Mouse (Mus musculus): ENCODE data around the gene Ankrd10. TPM values are rescaled to one million over a fixed set of nuclear protein-coding genes. Genes with fewer than 3 reads are reported as not detected.

The Ankrd10 gene
- polyA plus RNA-seq, 1 experiment from 2014 or later, result 108 TPM

DNA sequence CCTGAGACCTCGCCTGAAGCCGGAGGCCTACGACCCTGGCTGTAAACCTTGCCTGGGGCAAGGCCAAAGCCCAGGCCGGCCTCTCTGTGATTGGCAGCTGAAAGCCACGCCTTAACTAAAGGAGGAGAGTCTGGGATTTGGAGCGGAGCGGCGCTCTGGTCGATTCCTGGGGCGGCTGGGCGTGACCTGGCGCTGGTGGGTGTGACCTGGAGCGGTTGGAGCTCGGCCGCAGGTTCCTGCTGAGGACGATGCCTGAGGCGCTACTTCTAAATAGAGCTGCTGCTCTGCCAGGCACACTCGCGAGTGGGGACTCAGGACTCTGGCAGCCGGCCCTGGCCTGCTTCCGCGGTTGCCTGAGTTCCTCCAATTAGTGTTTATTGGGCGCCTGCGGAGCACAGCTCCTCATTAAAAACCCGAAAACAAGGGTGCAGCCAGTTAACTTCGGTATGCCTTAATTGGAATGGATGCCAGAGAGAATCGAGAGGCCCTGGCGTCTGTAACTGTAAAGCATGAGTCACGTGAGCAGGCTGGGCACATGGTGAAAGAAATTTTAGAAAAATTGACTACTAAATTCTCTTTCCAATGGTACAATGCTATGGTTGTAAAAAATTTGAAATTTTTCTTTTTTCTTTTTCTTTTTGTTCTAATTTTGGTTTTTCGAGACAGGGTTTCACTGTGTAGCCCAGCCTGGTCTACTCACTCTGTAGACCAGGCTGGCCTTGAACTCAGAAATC is 934 bp upstream of the Ankrd10 start:
- Histone ChIP-seq H3K4me3 (ENCODE audit: low read length) (peak overlapping the region; percentile 64), H3K9ac (replicated peaks; ENCODE audit: low read length) (peak overlapping the region; percentile 50), H3K9me3 (ENCODE audit: low read length) (no peaks in the 10 kb centered on the region), H3K27me3 (ENCODE audit: insufficient read depth, low read length) (no peaks in the 10 kb centered on the region), H3K27ac (ENCODE audit: low read length) (peak overlapping the region; percentile 99), H3K36me3 (ENCODE audit: insufficient read depth, low read length) (peaks cover 13% of the 10 kb centered on the region; the same call in 1 of the 2 replicates), H3K4me1 (ENCODE audit: insufficient read depth, low read length) (peaks cover 30% of the 10 kb centered on the region), H3K4me2 (replicated peaks; ENCODE audit: low read depth, low read length) (peak overlapping the region; percentile 68)
- ATAC-seq (ENCODE audit: low FRiP score, low TSS enrichment), result peak; percentile 82
- 5% methylated on average over 30 of the region's 30 CpGs for WGBS

DNA sequence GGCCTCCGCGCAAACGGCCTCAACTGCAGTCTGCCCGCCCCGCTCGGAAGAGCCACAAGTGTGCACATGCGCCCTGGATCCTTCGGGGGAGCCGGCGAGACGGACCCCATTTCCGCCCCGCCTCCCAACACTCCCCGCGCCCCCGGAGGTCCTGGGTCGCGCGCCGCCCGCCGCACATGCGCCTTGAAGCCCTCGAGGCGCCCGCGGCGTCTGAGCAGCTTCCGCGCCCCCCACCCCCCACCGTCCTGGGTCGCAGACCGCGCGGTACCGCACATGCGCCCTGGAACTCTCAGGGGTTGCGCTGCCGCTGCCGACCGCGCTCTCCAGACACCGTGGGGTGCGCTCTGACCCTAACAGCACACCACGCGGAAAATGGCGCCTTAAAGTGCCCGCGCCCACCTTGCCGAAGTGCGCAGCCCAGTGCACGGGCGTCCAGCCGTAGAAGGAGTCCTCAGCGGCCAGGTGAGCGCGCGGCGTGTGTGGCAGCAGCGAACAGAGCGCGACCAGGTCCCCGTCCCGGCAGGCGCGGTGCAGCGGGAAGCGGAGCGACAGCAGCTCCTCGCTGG is 462 bp downstream of the Ankrd10 start:
- H3K27me3 ChIP-seq (ENCODE audit: insufficient read depth, low read length), result no peaks in the 10 kb centered on the region
- peak overlapping the region; percentile 68 for H3K4me2 ChIP-seq (replicated peaks; ENCODE audit: low read depth, low read length)
- H3K27ac ChIP-seq (ENCODE audit: low read length), result peak overlapping the region; percentile 99
- peak overlapping the region; percentile 96 for H3K9ac ChIP-seq (replicated peaks; ENCODE audit: low read length)
- H3K4me1 ChIP-seq (ENCODE audit: insufficient read depth, low read length), result peaks cover 32% of the 10 kb centered on the region
- WGBS, result under 1% methylated on average over 69 of the region's 70 CpGs
- ATAC-seq (ENCODE audit: low FRiP score, low TSS enrichment), result peak; percentile 83
- peaks cover 22% of the 10 kb centered on the region for H3K36me3 ChIP-seq (ENCODE audit: insufficient read depth, low read length)
- H3K4me3 ChIP-seq (ENCODE audit: low read length), result peak overlapping the region; percentile 64
- no peaks in the 10 kb centered on the region for H3K9me3 ChIP-seq (ENCODE audit: low read length)

DNA sequence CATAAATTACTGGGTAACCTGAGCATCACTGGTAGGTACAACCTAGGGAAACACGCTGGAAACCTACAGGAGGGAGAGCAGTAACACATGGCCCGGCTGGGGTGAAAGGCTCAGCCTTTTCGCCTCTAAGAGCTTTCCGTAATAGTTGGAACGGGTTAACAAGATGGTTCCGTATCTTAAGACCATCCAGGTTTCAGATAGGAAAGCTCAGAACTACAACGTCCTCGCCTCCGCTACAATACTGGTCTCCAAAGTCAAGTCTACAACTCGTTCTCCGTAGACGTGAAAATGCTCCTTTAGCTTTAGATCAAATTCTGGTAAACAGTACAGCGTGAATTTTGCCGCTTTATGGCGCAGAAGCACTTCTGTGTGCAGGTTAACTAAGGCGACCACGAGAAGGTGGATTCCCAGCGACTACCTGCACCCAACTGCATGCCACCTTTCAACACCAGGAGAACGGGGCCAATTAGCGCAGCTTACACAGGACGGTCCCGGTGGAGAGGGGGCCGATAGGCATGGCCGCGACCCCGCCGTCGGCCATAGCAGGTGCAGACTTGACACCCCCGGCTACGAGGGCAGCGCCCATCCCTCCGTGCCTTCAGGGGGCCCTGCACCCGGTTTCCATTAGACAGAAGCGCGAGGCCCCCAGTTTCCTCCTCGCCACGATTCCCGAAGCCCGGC is 1.1 kb downstream of the Ankrd10 start:
- Histone ChIP-seq H3K27me3 (ENCODE audit: insufficient read depth, low read length) (no peaks in the 10 kb centered on the region), H3K4me3 (ENCODE audit: low read length) (peak overlapping the region; percentile 64), H3K4me2 (replicated peaks; ENCODE audit: low read depth, low read length) (peak overlapping the region; percentile 68), H3K36me3 (ENCODE audit: insufficient read depth, low read length) (peaks cover 22% of the 10 kb centered on the region), H3K9me3 (ENCODE audit: low read length) (no peaks in the 10 kb centered on the region), H3K27ac (ENCODE audit: low read length) (peak overlapping the region; percentile 99), H3K4me1 (ENCODE audit: insufficient read depth, low read length) (peaks cover 35% of the 10 kb centered on the region), H3K9ac (replicated peaks; ENCODE audit: low read length) (peak overlapping the region; percentile 96)
- no peak for ATAC-seq (ENCODE audit: low FRiP score, low TSS enrichment)
- WGBS, result under 1% methylated on average over 39 of the region's 39 CpGs

DNA sequence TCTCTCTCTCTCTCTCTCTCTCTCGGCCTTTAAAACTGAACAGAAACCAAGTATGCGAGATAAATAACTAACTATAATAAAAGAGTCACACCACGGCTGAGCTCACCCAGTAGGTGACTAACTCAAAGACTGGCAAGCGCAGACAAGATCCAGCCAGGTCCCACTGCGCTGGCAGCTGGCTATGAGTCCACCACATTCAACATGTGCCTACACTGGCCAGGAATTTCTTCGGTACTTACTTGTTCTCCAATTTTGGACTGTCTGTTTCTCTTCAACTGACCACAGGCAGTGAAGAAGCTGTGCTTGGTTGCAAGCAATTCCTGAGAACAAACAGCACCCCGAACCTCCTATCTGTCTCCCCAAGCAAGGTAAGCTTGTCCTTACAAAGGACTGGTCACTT is 2.1 kb downstream of the Ankrd10 start:
- Histone ChIP-seq H3K27ac (ENCODE audit: low read length) (no peak overlapping the region), H3K9ac (replicated peaks; ENCODE audit: low read length) (peak overlapping the region; percentile 96; the same call in 1 of the 2 replicates)
- ATAC-seq (ENCODE audit: low FRiP score, low TSS enrichment), result no peak

GRCm38 (mm10) chr8:11632406-11632805 is 3.2 kb downstream of the Ankrd10 start:
- peak overlapping the region; percentile 68 for H3K4me2 ChIP-seq (replicated peaks; ENCODE audit: low read depth, low read length)

More for the DNA sequence above, 2.1 kb downstream of the Ankrd10 start:
- WGBS, result 38% methylated on average over 7 of the region's 7 CpGs
- Histone ChIP-seq H3K4me2 (replicated peaks; ENCODE audit: low read depth, low read length) (peak overlapping the region; percentile 68), H3K4me1 (ENCODE audit: insufficient read depth, low read length) (peaks cover 35% of the 10 kb centered on the region), H3K4me3 (ENCODE audit: low read length) (peak overlapping the region; percentile 64), H3K9me3 (ENCODE audit: low read length) (no peaks in the 10 kb centered on the region), H3K27me3 (ENCODE audit: insufficient read depth, low read length) (no peaks in the 10 kb centered on the region), H3K36me3 (ENCODE audit: insufficient read depth, low read length) (peaks cover 27% of the 10 kb centered on the region)

GRCm38 (mm10) chr8:11629206-11629605 is 6.4 kb downstream of the Ankrd10 start:
- Histone ChIP-seq H3K36me3 (ENCODE audit: insufficient read depth, low read length) (peaks cover 49% of the 10 kb centered on the region), H3K9me3 (ENCODE audit: low read length) (no peaks in the 10 kb centered on the region), H3K27me3 (ENCODE audit: insufficient read depth, low read length) (no peaks in the 10 kb centered on the region), H3K4me3 (ENCODE audit: low read length) (no peak overlapping the region), H3K9ac (replicated peaks; ENCODE audit: low read length) (no peak overlapping the region), H3K4me1 (ENCODE audit: insufficient read depth, low read length) (peaks cover 30% of the 10 kb centered on the region), H3K27ac (ENCODE audit: low read length) (no peak overlapping the region), H3K4me2 (replicated peaks; ENCODE audit: low read depth, low read length) (no peak overlapping the region)
- ATAC-seq (ENCODE audit: low FRiP score, low TSS enrichment), result no peak
- WGBS, result 61% methylated on average over 5 of the region's 5 CpGs

More at GRCm38 (mm10) chr8:11632406-11632805, 3.2 kb downstream of the Ankrd10 start:
- Histone ChIP-seq H3K36me3 (ENCODE audit: insufficient read depth, low read length) (peaks cover 35% of the 10 kb centered on the region), H3K27me3 (ENCODE audit: insufficient read depth, low read length) (no peaks in the 10 kb centered on the region), H3K9me3 (ENCODE audit: low read length) (no peaks in the 10 kb centered on the region), H3K27ac (ENCODE audit: low read length) (no peak overlapping the region; the same call in 1 of the 2 replicates), H3K4me3 (ENCODE audit: low read length) (no peak overlapping the region), H3K9ac (replicated peaks; ENCODE audit: low read length) (peak overlapping the region; percentile 9; the same call in 1 of the 2 replicates), H3K4me1 (ENCODE audit: insufficient read depth, low read length) (peaks cover 35% of the 10 kb centered on the region)
- 27% methylated on average over 2 of the region's 2 CpGs for WGBS
- ATAC-seq (ENCODE audit: low FRiP score, low TSS enrichment), result no peak

DNA sequence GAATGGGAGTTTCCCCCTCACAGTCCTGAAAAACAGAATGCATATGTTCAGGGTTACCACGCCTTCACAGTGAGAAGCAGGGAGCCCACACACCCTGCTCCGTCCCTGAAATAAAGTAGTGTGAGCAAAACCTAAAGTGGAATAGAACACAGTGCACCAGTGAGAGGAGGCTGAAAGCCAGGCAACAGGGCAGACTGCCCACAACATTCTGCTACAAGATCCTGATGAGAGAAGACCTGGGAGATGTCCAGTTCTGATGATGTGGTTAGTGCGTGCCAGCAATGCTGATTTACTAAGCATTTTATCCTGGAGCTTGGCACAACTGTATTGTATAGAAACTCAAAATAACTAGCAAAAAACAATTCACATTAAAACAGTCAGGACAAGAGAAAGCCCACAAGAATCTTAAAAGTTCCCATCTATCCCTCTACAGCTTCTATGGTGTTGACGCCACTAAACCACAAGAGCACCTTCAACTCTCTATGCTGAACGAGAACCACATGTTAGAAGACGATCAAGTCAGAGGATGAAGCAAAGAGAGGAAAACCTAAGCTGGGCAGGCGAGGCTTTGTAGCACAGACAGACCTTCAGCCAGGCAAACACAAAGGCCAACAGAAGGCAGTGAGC is 6.9 kb downstream of the Ankrd10 start:
- H3K9me3 ChIP-seq (ENCODE audit: low read length), result no peaks in the 10 kb centered on the region
- H3K9ac ChIP-seq (replicated peaks; ENCODE audit: low read length), result no peak overlapping the region
- H3K27me3 ChIP-seq (ENCODE audit: insufficient read depth, low read length), result no peaks in the 10 kb centered on the region
- no peak overlapping the region for H3K4me2 ChIP-seq (replicated peaks; ENCODE audit: low read depth, low read length)
- peaks cover 52% of the 10 kb centered on the region for H3K36me3 ChIP-seq (ENCODE audit: insufficient read depth, low read length)
- no peak overlapping the region for H3K4me3 ChIP-seq (ENCODE audit: low read length)
- no peak for ATAC-seq (ENCODE audit: low FRiP score, low TSS enrichment)
- no peak overlapping the region for H3K27ac ChIP-seq (ENCODE audit: low read length)
- peaks cover 24% of the 10 kb centered on the region for H3K4me1 ChIP-seq (ENCODE audit: insufficient read depth, low read length)
- 76% methylated on average over 7 of the region's 7 CpGs for WGBS

DNA sequence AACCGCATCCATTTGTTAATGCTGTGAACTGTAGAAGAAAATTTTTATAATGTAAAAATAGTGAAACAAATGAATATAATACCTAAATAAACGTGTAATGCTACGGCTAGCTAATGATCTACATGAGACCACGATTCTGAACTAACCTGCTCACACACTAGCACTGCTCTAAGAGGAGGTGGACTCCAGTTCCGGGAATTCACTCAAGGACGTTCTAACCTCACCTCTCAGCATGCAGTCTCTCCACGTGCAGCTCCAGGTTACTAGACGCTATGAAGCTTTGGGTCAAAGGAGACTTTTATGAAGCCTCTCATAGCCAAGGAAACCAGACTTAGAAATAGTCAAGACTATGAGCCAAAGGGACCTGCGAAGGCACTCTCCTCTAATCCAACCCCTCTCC is 7.8 kb downstream of the Ankrd10 start:
- no peak overlapping the region for H3K9ac ChIP-seq (replicated peaks; ENCODE audit: low read length)
- no peaks in the 10 kb centered on the region for H3K9me3 ChIP-seq (ENCODE audit: low read length)
- H3K4me2 ChIP-seq (replicated peaks; ENCODE audit: low read depth, low read length), result no peak overlapping the region
- H3K27me3 ChIP-seq (ENCODE audit: insufficient read depth, low read length), result no peaks in the 10 kb centered on the region
- H3K4me1 ChIP-seq (ENCODE audit: insufficient read depth, low read length), result peaks cover 15% of the 10 kb centered on the region
- H3K4me3 ChIP-seq (ENCODE audit: low read length), result no peak overlapping the region
- ATAC-seq (ENCODE audit: low FRiP score, low TSS enrichment), result no peak
- 82% methylated on average over 9 of the region's 9 CpGs for WGBS
- H3K36me3 ChIP-seq (ENCODE audit: insufficient read depth, low read length), result peaks cover 56% of the 10 kb centered on the region
- H3K27ac ChIP-seq (ENCODE audit: low read length), result no peak overlapping the region

GRCm38 (mm10) chr8:11625084-11625483 is 10.5 kb downstream of the Ankrd10 start:
- H3K27ac ChIP-seq (ENCODE audit: low read length), result no peak overlapping the region
- 0 out of 2 replicates have a peak, but pooled peaks cover 3% of the 10 kb centered on the region for H3K4me1 ChIP-seq (ENCODE audit: insufficient read depth, low read length)
- H3K9me3 ChIP-seq (ENCODE audit: low read length), result no peaks in the 10 kb centered on the region
- no peaks in the 10 kb centered on the region for H3K27me3 ChIP-seq (ENCODE audit: insufficient read depth, low read length)
- no peak overlapping the region for H3K9ac ChIP-seq (replicated peaks; ENCODE audit: low read length)
- peaks cover 59% of the 10 kb centered on the region for H3K36me3 ChIP-seq (ENCODE audit: insufficient read depth, low read length)
- no peak overlapping the region for H3K4me2 ChIP-seq (replicated peaks; ENCODE audit: low read depth, low read length)
- WGBS, result 80% methylated on average over 4 of the region's 4 CpGs
- no peak for ATAC-seq (ENCODE audit: low FRiP score, low TSS enrichment)
- H3K4me3 ChIP-seq (ENCODE audit: low read length), result no peak overlapping the region

Data from kidney, embryonic 16.5 days (tissue).